Mouse (Mus musculus) kidney, embryonic 14.5 days (tissue): ENCODE measurements around the gene Ptprg. TPM values are rescaled to one million over a fixed set of nuclear protein-coding genes. Genes with fewer than 3 reads are reported as not detected.

Experiments used
- ATAC-seq: fragments of 200-750 bp; cut with Nextera tagmentation; 2 replicates; pipeline ENCODE4 v1.8.0; 2017; ENCODE audit warnings: moderate number of reproducible peaks, mild to moderate bottlenecking, moderate TSS enrichment, moderate library complexity; ENCODE audit not compliant: low FRiP score, low TSS enrichment
- H3K27ac ChIP-seq: fragments of 300-500 bp; sonication (generic); 2 replicates; pipeline ENCODE4 v1.5.1; 2014; ENCODE audit warnings: low read depth, mild to moderate bottlenecking, low read length, moderate library complexity, mixed read lengths
- H3K27me3 ChIP-seq: fragments of 300-500 bp; sonication (generic); 2 replicates; pipeline ENCODE4 v1.6.1; 2014; ENCODE audit warnings: mild to moderate bottlenecking, low read length; ENCODE audit not compliant: control insufficient read depth, insufficient read depth
- H3K36me3 ChIP-seq: fragments of 300-500 bp; sonication (generic); 2 replicates; pipeline ENCODE4 v1.6.1; 2014; ENCODE audit warnings: low read length, mixed read lengths; ENCODE audit not compliant: control insufficient read depth, insufficient read depth
- H3K4me1 ChIP-seq: fragments of 300-500 bp; sonication (generic); 2 replicates; pipeline ENCODE4 v1.6.1; 2014; ENCODE audit warnings: low read length, mixed read lengths; ENCODE audit not compliant: control insufficient read depth, insufficient read depth
- H3K4me2 ChIP-seq: fragments of 300-500 bp; sonication (generic); replicated peaks from 2 replicates; pipeline ENCODE4 v1.6.1; 2014; ENCODE audit warnings: low read depth, mild to moderate bottlenecking, low read length
- H3K4me3 ChIP-seq: fragments of 300-500 bp; sonication (generic); 2 replicates; pipeline ENCODE4 v1.5.1; 2014; ENCODE audit warnings: mild to moderate bottlenecking, low read length
- H3K9ac ChIP-seq: fragments of 300-500 bp; sonication (generic); 2 replicates; pipeline ENCODE4 v1.6.1; 2014; ENCODE audit warnings: low read depth, mild to moderate bottlenecking, low read length, moderate library complexity
- H3K9me3 ChIP-seq: fragments of 300-500 bp; sonication (generic); 2 replicates; pipeline ENCODE4 v1.6.1; 2016; ENCODE audit warnings: low read length; ENCODE audit not compliant: control insufficient read depth
- WGBS: fragments of 180-500 bp; shearing (Covaris S2); extraction: QIAGEN DNeasy Blood & Tissue Kit; methylation state at CpG from one replicate; pipeline ENCODE4 v1.1.7; 2014; 5-methylcytosine and 5-hydroxymethylcytosine counted together
- polyA plus RNA-seq: library from polyadenylated mRNA; unstranded; fragments of >200 nt; fragmentation: Nextera tagmentation; extraction: Ambion mirVana; gene quantifications from 2 replicates; pipeline ENCODE4 v1.2.1, GENCODE M21; 2014

Gene Ptprg
- polyA plus RNA-seq, 1 experiment from 2014 or later: 44.3 TPM

- no peaks in the 10 kb centered on the region for H3K9me3 ChIP-seq
- H3K4me3 ChIP-seq: no peak overlapping the region
- H3K36me3 ChIP-seq: no peaks in the 10 kb centered on the region
- 87% methylated on average over 3 of the region's 3 CpGs for WGBS
- ATAC-seq: no peak
- H3K4me2 ChIP-seq: no peak overlapping the region
- H3K27ac ChIP-seq: no peak overlapping the region
- no peaks in the 10 kb centered on the region for H3K27me3 ChIP-seq
- H3K9ac ChIP-seq: no peak overlapping the region
- H3K4me1 ChIP-seq: no peaks in the 10 kb centered on the region
These were observed 138.2 kb downstream of the Ptprg start for GRCm38 (mm10) chr14:11691531-11691930.

- no peak for ATAC-seq
- Histone ChIP-seq H3K9ac (no peak overlapping the region), H3K36me3 (no peaks in the 10 kb centered on the region), H3K27me3 (no peaks in the 10 kb centered on the region), H3K4me3 (no peak overlapping the region), H3K4me2 (no peak overlapping the region), H3K4me1 (no peaks in the 10 kb centered on the region; the same call in 1 of the 2 replicates), H3K9me3 (no peaks in the 10 kb centered on the region), H3K27ac (no peak overlapping the region)
- WGBS: 73% methylated on average over 4 of the region's 4 CpGs
These were observed 145.5 kb downstream of the Ptprg start for GRCm38 (mm10) chr14:11698880-11699279.

- WGBS: 95% methylated on average over 2 of the region's 2 CpGs
- Histone ChIP-seq H3K36me3 (no peaks in the 10 kb centered on the region), H3K4me3 (no peak overlapping the region), H3K4me2 (no peak overlapping the region), H3K27ac (no peak overlapping the region), H3K4me1 (no peaks in the 10 kb centered on the region; the same call in 1 of the 2 replicates), H3K27me3 (no peaks in the 10 kb centered on the region), H3K9me3 (no peaks in the 10 kb centered on the region), H3K9ac (no peak overlapping the region)
- ATAC-seq: no peak
These were observed 146.3 kb downstream of the Ptprg start for GRCm38 (mm10) chr14:11699654-11700053.

- no peaks in the 10 kb centered on the region; the same call in 1 of the 2 replicates for H3K4me1 ChIP-seq
- no peaks in the 10 kb centered on the region for H3K36me3 ChIP-seq
- H3K9me3 ChIP-seq: no peaks in the 10 kb centered on the region
- WGBS: 83% methylated on average over 9 of the region's 9 CpGs
- no peak for ATAC-seq
- H3K4me3 ChIP-seq: no peak overlapping the region
- H3K4me2 ChIP-seq: no peak overlapping the region
- no peak overlapping the region for H3K9ac ChIP-seq
- no peaks in the 10 kb centered on the region for H3K27me3 ChIP-seq
- H3K27ac ChIP-seq: no peak overlapping the region
These were observed 148.4 kb downstream of the Ptprg start for GRCm38 (mm10) chr14:11701516-11702249.

- Histone ChIP-seq H3K9me3 (no peaks in the 10 kb centered on the region), H3K9ac (no peak overlapping the region), H3K4me1 (no peaks in the 10 kb centered on the region; the same call in 1 of the 2 replicates), H3K36me3 (no peaks in the 10 kb centered on the region), H3K27me3 (no peaks in the 10 kb centered on the region), H3K4me3 (no peak overlapping the region), H3K27ac (no peak overlapping the region), H3K4me2 (no peak overlapping the region)
- WGBS: 65% methylated on average over 11 of the region's 11 CpGs
- ATAC-seq: no peak
These were observed 149.6 kb downstream of the Ptprg start for GRCm38 (mm10) chr14:11702770-11703477.

GRCm38 (mm10) chr14:11704871-11705270 is 151.5 kb downstream of the Ptprg start:
- no peak overlapping the region for H3K9ac ChIP-seq
- H3K27me3 ChIP-seq: no peaks in the 10 kb centered on the region
- ATAC-seq: no peak
- no peaks in the 10 kb centered on the region for H3K9me3 ChIP-seq
- no peak overlapping the region for H3K4me2 ChIP-seq
- H3K36me3 ChIP-seq: no peaks in the 10 kb centered on the region
- no peaks in the 10 kb centered on the region; the same call in 1 of the 2 replicates for H3K4me1 ChIP-seq
- WGBS: 60% methylated on average over 2 of the region's 2 CpGs
- H3K27ac ChIP-seq: no peak overlapping the region
- H3K4me3 ChIP-seq: no peak overlapping the region

- 77% methylated on average over 2 of the region's 2 CpGs for WGBS
- no peaks in the 10 kb centered on the region for H3K4me1 ChIP-seq
- no peak for ATAC-seq
These were observed 156.0 kb downstream of the Ptprg start for GRCm38 (mm10) chr14:11709352-11709751.

GRCm38 (mm10) chr14:11709798-11710197 is 156.5 kb downstream of the Ptprg start:
- H3K9ac ChIP-seq: no peak overlapping the region
- 79% methylated on average over 8 of the region's 8 CpGs for WGBS
- H3K27ac ChIP-seq: no peak overlapping the region
- H3K4me2 ChIP-seq: no peak overlapping the region
- H3K4me1 ChIP-seq: no peaks in the 10 kb centered on the region
- ATAC-seq: no peak
- no peaks in the 10 kb centered on the region for H3K27me3 ChIP-seq
- H3K4me3 ChIP-seq: no peak overlapping the region
- H3K9me3 ChIP-seq: 0 out of 2 replicates have a peak, but pooled peaks cover 3% of the 10 kb centered on the region
- no peaks in the 10 kb centered on the region for H3K36me3 ChIP-seq

More at GRCm38 (mm10) chr14:11709352-11709751, 156.0 kb downstream of the Ptprg start:
- H3K9ac ChIP-seq: no peak overlapping the region
- H3K4me2 ChIP-seq: no peak overlapping the region
- no peaks in the 10 kb centered on the region for H3K36me3 ChIP-seq
- H3K27ac ChIP-seq: no peak overlapping the region
- no peak overlapping the region for H3K4me3 ChIP-seq
- 0 out of 2 replicates have a peak, but pooled peaks cover 3% of the 10 kb centered on the region for H3K9me3 ChIP-seq
- no peaks in the 10 kb centered on the region for H3K27me3 ChIP-seq
